Comparison of ENCODE assay signal across 28 mouse cellular contexts in the genomic region with DNA sequence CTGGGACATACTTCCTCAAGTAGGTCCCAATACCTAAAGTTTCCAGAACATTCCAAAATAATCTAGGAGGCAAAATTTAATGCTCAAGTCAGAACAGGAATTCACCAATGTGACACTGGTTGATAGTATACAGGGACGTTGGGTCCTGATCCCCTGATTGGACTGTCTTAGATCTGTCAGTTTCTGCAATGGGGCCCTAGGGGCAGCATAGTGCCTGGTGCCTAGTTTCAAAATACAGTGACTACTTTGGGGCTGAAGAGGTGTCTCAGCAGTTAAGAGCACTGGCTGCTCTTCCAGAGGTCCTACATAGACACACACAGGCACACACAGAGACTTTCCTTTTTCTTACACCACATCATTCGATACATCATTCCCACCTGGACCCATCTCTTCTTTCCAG. TPM values are rescaled to one million over a fixed set of nuclear protein-coding genes. Genes with fewer than 3 reads are reported as not detected.
DNase-seq lines count a peak whose midpoint lies in the region; ATAC-seq and TF ChIP-seq lines count a peak whose summit lies in the region.
"Had no signal": no experiment of that assay in that cellular context is flagged by ENCODE, and none has a peak within 500 bp of the region (broad histone marks: within the 10 kb centered on the region; RNA-seq: fewer than 3 reads in every experiment).

No protein-coding gene starts in this region.

- no peak for TF ChIP-seq POLR2A in ES-Bruce4 (IDR thresholded peaks at IDR 0.05; ENCODE audit: insufficient read depth, low read length)

- WGBS in liver, embryonic 12.5 days (ENCODE audit: insufficient replicate concordance) = 41% methylated on average over 2 of the region's 2 CpGs

- H3K9me3 ChIP-seq in ES-Bruce4 (replicated peaks; ENCODE audit: control insufficient read depth, insufficient read depth, low read length, poor library complexity, severe bottlenecking) (no peaks in the 10 kb centered on the region), ES-E14 (ENCODE audit: control insufficient read depth, insufficient read depth, low read depth, low read length) (no peaks in the 10 kb centered on the region)
- no peaks in the 10 kb centered on the region for H3K9me3 ChIP-seq in liver, embryonic 12.5 days (replicated peaks)
- H3K9me3 ChIP-seq: embryonic facial prominence, embryonic 15.5 days; forebrain, embryonic 10.5 days; heart, embryonic 13.5 days; hindbrain, embryonic 12.5 days had no signal

- no peak overlapping the region for H3K4me2 ChIP-seq in liver, embryonic 12.5 days
- H3K4me2 ChIP-seq: embryonic facial prominence, embryonic 15.5 days; heart, embryonic 13.5 days; hindbrain, embryonic 12.5 days had no signal

- no peak for TF ChIP-seq CTCF in ES-Bruce4 (IDR thresholded peaks at IDR 0.05; ENCODE audit: low read depth, low read length)

- H3K27me3 ChIP-seq in ES-Bruce4 (ENCODE audit: control insufficient read depth, insufficient read depth, low read length, poor library complexity, severe bottlenecking) = no peaks in the 10 kb centered on the region
- H3K27me3 ChIP-seq in liver, embryonic 12.5 days (replicated peaks) = 0 out of 2 replicates have a peak, but pooled peaks cover 3% of the 10 kb centered on the region
- H3K27me3 ChIP-seq: embryonic facial prominence, embryonic 15.5 days; heart, embryonic 13.5 days; hindbrain, embryonic 12.5 days; Patski had no signal

- in situ Hi-C loops in ES-E14 (cut with MboI; ENCODE audit: low sequenced_read_pairs in 2 of 2, unreplicated experiment in 2 of 2) = no loop called here

- H3K27ac ChIP-seq in ES-Bruce4 (ENCODE audit: insufficient read depth, low read length) = peak overlapping the region; percentile 31
- H3K27ac ChIP-seq in ES-E14 (ENCODE audit: insufficient read depth, low read depth, low read length, poor library complexity, severe bottlenecking) = peak overlapping the region; percentile 51; the same call in 1 of the 2 replicates
- H3K27ac ChIP-seq in liver, embryonic 12.5 days = no peak overlapping the region
- H3K27ac ChIP-seq: embryonic facial prominence, embryonic 15.5 days; forebrain, embryonic 10.5 days; gastrocnemius, adult 2 months; heart, embryonic 13.5 days; hindbrain, embryonic 12.5 days had no signal

- peaks cover 14% of the 10 kb centered on the region for H3K4me1 ChIP-seq in ES-Bruce4 (ENCODE audit: control insufficient read depth, insufficient read depth, low read length)
- H3K4me1 ChIP-seq in ES-E14 (ENCODE audit: control insufficient read depth in 2 of 2, insufficient read depth in 2 of 2, low read length in 2 of 2, poor library complexity in 1 of 2) = peaks cover 12 to 24% of the 10 kb centered on the region in 2 experiments
- no peaks in the 10 kb centered on the region for H3K4me1 ChIP-seq in liver, embryonic 12.5 days
- H3K4me1 ChIP-seq: embryonic facial prominence, embryonic 15.5 days; forebrain, embryonic 10.5 days; heart, embryonic 13.5 days; hindbrain, embryonic 12.5 days had no signal

- ATAC-seq in liver, embryonic 12.5 days = peak; percentile 62
- peak; percentile 64 for ATAC-seq in megakaryocyte progenitor cell, adult 5-6 weeks (replicated peaks; ENCODE audit: poor library complexity)
- ATAC-seq: forebrain, embryonic 14.5 days; hindbrain, embryonic 16.5 days; inflammation-experienced regulatory T-cells, adult 6 months; Patski had no signal

- no peak for DNase-seq in ES-E14 (ENCODE audit: low read depth, low spot score)
- no peak for DNase-seq in right cerebral cortex, postnatal 36 days (ENCODE audit: low spot score in 2 of 2)
- no peak for DNase-seq in kidney, adult 9 months
- DNase-seq in spleen, postnatal 36 days (ENCODE audit: low spot score in 2 of 2) = no peak
- DNase-seq: adrenal gland, adult 2 months; adrenal gland, postnatal 25 days; cerebellum, adult 18-20 months; cerebellum, adult 9-11 months; cerebellum, postnatal 36 days; embryo, embryonic 11 days; gastrocnemius, adult 2 months; gastrocnemius, postnatal 25 days; heart, postnatal 4 days had no signal

- H3K4me3 ChIP-seq in ES-Bruce4 (ENCODE audit: low read depth, low read length) (no peak overlapping the region), ES-E14 (ENCODE audit: insufficient read depth in 1 of 2, low read depth in 1 of 2, low read length in 2 of 2, poor library complexity in 1 of 2, severe bottlenecking in 1 of 2) (no peak overlapping the region)
- H3K4me3 ChIP-seq in liver, embryonic 12.5 days = no peak overlapping the region
- H3K4me3 ChIP-seq: embryonic facial prominence, embryonic 15.5 days; erythroblast, embryonic 14.5 days; forebrain, embryonic 10.5 days; gastrocnemius, adult 2 months; heart, embryonic 13.5 days; hindbrain, embryonic 12.5 days had no signal

- H3K9ac ChIP-seq in ES-Bruce4 (ENCODE audit: low read depth, poor library complexity, severe bottlenecking) = no peak overlapping the region
- no peak overlapping the region; the same call in 1 of the 2 replicates for H3K9ac ChIP-seq in ES-E14 (ENCODE audit: insufficient read depth, low read depth, low read length, poor library complexity, severe bottlenecking)
- no peak overlapping the region for H3K9ac ChIP-seq in liver, embryonic 12.5 days
- H3K9ac ChIP-seq: embryonic facial prominence, embryonic 15.5 days; heart, embryonic 13.5 days; hindbrain, embryonic 12.5 days had no signal

- no peak for TF ChIP-seq EP300 in ES-Bruce4 (IDR thresholded peaks at IDR 0.05; ENCODE audit: insufficient read depth, low read depth, low read length)

- no peaks in the 10 kb centered on the region; the same call in 1 of the 2 replicates for H3K36me3 ChIP-seq in ES-Bruce4 (ENCODE audit: control insufficient read depth, insufficient read depth, low read length, poor library complexity, severe bottlenecking)
- no peaks in the 10 kb centered on the region for H3K36me3 ChIP-seq in ES-E14 (ENCODE audit: control insufficient read depth, insufficient read depth, low read length, poor library complexity, severe bottlenecking)
- no peaks in the 10 kb centered on the region for H3K36me3 ChIP-seq in liver, embryonic 12.5 days
- H3K36me3 ChIP-seq: embryonic facial prominence, embryonic 15.5 days; forebrain, embryonic 10.5 days; heart, embryonic 13.5 days; hindbrain, embryonic 12.5 days had no signal

TF ChIP-seq in ES-E14, 5 proteins besides CTCF, POLR2A, EP300 and RAD21:
- TF ChIP-seq MAFK (IDR thresholded peaks at IDR 0.05; ENCODE audit: insufficient read depth, low read depth, low read length) (no peak), HCFC1 (IDR thresholded peaks at IDR 0.05; ENCODE audit: borderline replicate concordance, insufficient read depth, low read length) (no peak), CHD2 (IDR thresholded peaks at IDR 0.05; ENCODE audit: low read depth, low read length) (no peak), ZC3H11A (IDR thresholded peaks at IDR 0.05; ENCODE audit: borderline replicate concordance, low read depth, low read length) (no peak), ZNF384 (IDR thresholded peaks at IDR 0.05; ENCODE audit: low read depth, low read length) (no peak)

RNA-seq across cellular contexts. Expression of gene Pla2g10, which starts 10.1 kb away (rescaled TPM):
- polyA plus RNA-seq in ES-Bruce4 (2011; ENCODE audit: insufficient read depth, insufficient read length, low read depth, missing spikeins) = 7.8 and 11.8 TPM in 2 replicates
- 38.9 and 43.6 TPM in 2 replicates for total RNA-seq in ES-E14 (2012; rRNA removed)
- 0.24 and 0.36 TPM in 2 replicates for polyA plus RNA-seq in liver, embryonic 12.5 days (2016; fragmentation: Nextera tagmentation; extraction: Ambion mirVana)
- total RNA-seq in megakaryocyte progenitor cell, adult 5-6 weeks (2015) = not detected in 2 replicates
- not detected in 2 replicates for total RNA-seq in megakaryocyte progenitor cell, adult 5-6 weeks (2017)
- total RNA-seq: adrenal gland, adult 2 months; adrenal gland, postnatal 25 days; gastrocnemius, adult 2 months; gastrocnemius, postnatal 25 days; granulocyte monocyte progenitor cell, adult 5-6 weeks; heart, postnatal 4 days had no signal
- polyA plus RNA-seq: adrenal gland, adult 2 months; embryonic facial prominence, embryonic 11.5 days; erythroblast, embryonic 14.5 days; forebrain, embryonic 10.5 days; forebrain, embryonic 14.5 days; heart, postnatal 0 days; Patski had no signal

RNA-seq across cellular contexts. Expression of gene Rrn3, which starts 39.7 kb away (rescaled TPM):
- 131 and 134 TPM in 2 replicates for polyA plus RNA-seq in ES-Bruce4 (2011; ENCODE audit: insufficient read depth, insufficient read length, low read depth, missing spikeins)
- 125 and 147 TPM in 2 replicates for total RNA-seq in ES-E14 (2012; rRNA removed)
- polyA plus RNA-seq in liver, embryonic 12.5 days (2016; fragmentation: Nextera tagmentation; extraction: Ambion mirVana) = 48.7 and 49.8 TPM in 2 replicates
- total RNA-seq in megakaryocyte progenitor cell, adult 5-6 weeks (2015) = 28.7 and 34.7 TPM in 2 replicates
- total RNA-seq in megakaryocyte progenitor cell, adult 5-6 weeks (2017) = 45.2 and 49.6 TPM in 2 replicates

Comparison
In these comparisons a context has a peak if more than half of its experiments do, and no peak if none do; other contexts are left out.
1. RNA of gene Pla2g10, which starts 10.1 kb away (total RNA-seq): 38.9 to 43.6 TPM in ES-E14; not detected in megakaryocyte progenitor cell, adult 5-6 weeks; every median in the first group is over 10 times any median in the second.